Mouse (Mus musculus) CH12.LX (cell line): ENCODE measurements at regions not wholly inside any gene's neighbourhood (a gene's known extent, or its start where the extent isn't known, plus 50 kb on each side); places are given as distances from the start of the nearest gene placed in this dataset.

Experiments
- DNase-seq: peaks from one replicate; pipeline ENCODE4 v3.0.0-alpha.2; 2013; ENCODE audit errors: extremely low read depth
- H3K27ac ChIP-seq: 2 replicates; pipeline ENCODE4 v1.5.1; 2012; ENCODE audit warnings: low read depth, mild to moderate bottlenecking, control low read depth, moderate library complexity; ENCODE audit not compliant: insufficient read depth
- H3K27me3 ChIP-seq: replicated peaks from 2 replicates; pipeline ENCODE3; 2012; ENCODE audit warnings: inconsistent platforms
- H3K36me3 ChIP-seq, 2 experiments: replicated peaks in 1 of 2; 2 replicates each; pipeline versions ENCODE3 to v1.6.1; 2012; ENCODE audit warnings: inconsistent platforms in 1 of 2, low read length in 1 of 2, mild to moderate bottlenecking in 1 of 2, mixed read lengths in 1 of 2, moderate library complexity in 1 of 2; ENCODE audit not compliant: control insufficient read depth in 1 of 2, insufficient read depth in 1 of 2
- H3K4me1 ChIP-seq, 2 experiments: 2 replicates each; pipeline ENCODE4 v1.6.1; 2012; ENCODE audit warnings: inconsistent platforms in 1 of 2, moderate library complexity in 1 of 2; ENCODE audit not compliant: insufficient read depth in 2 of 2, control insufficient read depth in 1 of 2
- H3K4me2 ChIP-seq: 2 replicates; pipeline ENCODE4 v1.6.1; 2012; ENCODE audit warnings: low read depth, mild to moderate bottlenecking, control low read depth; ENCODE audit not compliant: poor library complexity, insufficient read depth, severe bottlenecking
- H3K4me3 ChIP-seq, 3 experiments: fragments of 150-350 bp in 1 of 3; sonication (generic) in 1 of 3; replicated peaks in 1 of 3; 2 replicates each; pipeline versions ENCODE3 to v1.5.1; 2011 to 2012; ENCODE audit warnings: low read depth in 2 of 3, low read length in 2 of 3, mild to moderate bottlenecking in 2 of 3, moderate library complexity in 2 of 3, control low read depth in 1 of 3, improper control_type of control experiment in 1 of 3, inconsistent platforms in 1 of 3, mixed read lengths in 1 of 3; ENCODE audit not compliant: poor library complexity in 1 of 3
- H3K79me2 ChIP-seq: replicated peaks from 2 replicates; pipeline ENCODE4 v1.6.1; 2012; ENCODE audit warnings: mild to moderate bottlenecking, moderate library complexity; ENCODE audit not compliant: control insufficient read depth, poor library complexity, insufficient read depth, severe bottlenecking; ENCODE audit errors: extremely low read depth
- H3K9ac ChIP-seq: 2 replicates; pipeline ENCODE4 v1.6.1; 2012; ENCODE audit warnings: low read depth, mild to moderate bottlenecking, control low read depth, moderate library complexity; ENCODE audit not compliant: insufficient read depth
- H3K9me3 ChIP-seq: replicated peaks from 2 replicates; pipeline ENCODE3; 2012; ENCODE audit warnings: low read length, inconsistent platforms, mixed read lengths
- EP300 ChIP-seq: IDR thresholded peaks from 2 replicates; pipeline ENCODE4 v1.6.1; 2011; ENCODE audit warnings: low read length, improper control_type of control experiment
- GABPA ChIP-seq: IDR thresholded peaks from 2 replicates; pipeline ENCODE4 v1.6.1; 2012; ENCODE audit warnings: low read depth, low read length, improper control_type of control experiment, inconsistent platforms; ENCODE audit not compliant: insufficient replicate concordance
- HCFC1 ChIP-seq: IDR thresholded peaks from 2 replicates; pipeline ENCODE4 v1.6.1; 2012; ENCODE audit warnings: low read depth, mild to moderate bottlenecking, inconsistent platforms, low read length, improper control_type of control experiment
- IRF4 ChIP-seq: IDR thresholded peaks from 2 replicates; pipeline ENCODE4 v1.6.1; 2014; ENCODE audit warnings: low read depth, mild to moderate bottlenecking, inconsistent platforms, low read length, improper control_type of control experiment
- JUN ChIP-seq: IDR thresholded peaks from 2 replicates; pipeline ENCODE4 v1.6.1; 2011; ENCODE audit warnings: low read depth, mild to moderate bottlenecking, low read length, improper control_type of control experiment, moderate library complexity; ENCODE audit not compliant: insufficient read depth
- MAFK ChIP-seq: IDR thresholded peaks from 2 replicates; pipeline ENCODE4 v1.6.1; 2011; ENCODE audit warnings: low read length, improper control_type of control experiment; ENCODE audit not compliant: insufficient replicate concordance
- MXI1 ChIP-seq: IDR thresholded peaks from 2 replicates; pipeline ENCODE4 v1.6.1; 2011; ENCODE audit warnings: mild to moderate bottlenecking, low read depth, low read length, improper control_type of control experiment
- NELFE ChIP-seq: IDR thresholded peaks from 2 replicates; pipeline ENCODE4 v1.6.1; 2011; ENCODE audit warnings: low read depth, low read length, improper control_type of control experiment
- NRF1 ChIP-seq: IDR thresholded peaks from 2 replicates; pipeline ENCODE4 v1.6.1; 2014; ENCODE audit warnings: low read depth, mild to moderate bottlenecking, inconsistent platforms, low read length, improper control_type of control experiment, moderate library complexity
- POLR2A ChIP-seq: IDR thresholded peaks from 2 replicates; pipeline ENCODE4 v1.6.1; 2011; ENCODE audit warnings: low read depth, mild to moderate bottlenecking, improper control_type of control experiment, low read length
- RCOR1 ChIP-seq: conservative IDR thresholded peaks from 2 replicates; pipeline ENCODE4 v1.6.1; 2012; ENCODE audit warnings: low read depth, mild to moderate bottlenecking, inconsistent platforms, low read length, improper control_type of control experiment
- SIN3A ChIP-seq: IDR thresholded peaks from 2 replicates; pipeline ENCODE4 v1.6.1; 2012; ENCODE audit warnings: low read length, improper control_type of control experiment, inconsistent platforms
- ZC3H11A ChIP-seq: IDR thresholded peaks from 2 replicates; pipeline ENCODE4 v1.6.1; 2012; ENCODE audit warnings: low read depth, mild to moderate bottlenecking, inconsistent platforms, low read length, improper control_type of control experiment
- dilution Hi-C: fragments of 300-500 bp; cut with MboI; formaldehyde crosslinking; loops from 2 replicates; pipeline ENCODE4 v1.14.3; 2020; ENCODE audit warnings: low sequenced_read_pairs; ENCODE audit not compliant: extremely low pct_unique_long_range_greater_than_20kb, extremely low pct_ligation_motif_present
- in situ Hi-C: fragments of 300-500 bp; cut with MboI; formaldehyde crosslinking; loops from 3 replicates; pipeline ENCODE4 v1.14.3; 2019; ENCODE audit warnings: low sequenced_read_pairs, low pct_ligation_motif_present, low pct_unique_long_range_greater_than_20kb, mixed read lengths

DNA sequence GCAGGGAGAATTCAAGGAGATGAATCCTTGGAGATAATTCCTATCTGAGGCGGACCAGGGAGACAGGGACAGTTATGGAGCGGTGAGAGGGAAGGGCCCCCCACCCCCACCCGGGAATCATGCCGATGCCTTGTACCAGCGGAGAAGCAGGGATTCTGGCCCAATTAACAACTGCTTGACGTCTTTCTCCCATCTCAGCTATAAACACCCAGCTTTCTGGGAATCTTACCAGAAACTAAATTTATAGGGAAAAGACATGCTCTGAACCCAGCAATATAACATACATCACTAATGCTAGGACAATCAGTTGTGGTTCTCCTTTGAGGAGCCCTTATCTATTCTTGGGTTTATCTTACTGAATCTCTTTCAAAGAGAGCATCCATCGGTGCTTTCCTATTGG is 213.2 kb downstream of the Dusp6 start:
- no peak for TF ChIP-seq POLR2A
- TF ChIP-seq NELFE = no peak
- TF ChIP-seq HCFC1 = no peak
- no peak for TF ChIP-seq GABPA
- no peak for TF ChIP-seq SIN3A
- no peak for TF ChIP-seq IRF4
- TF ChIP-seq RCOR1 = no peak
- TF ChIP-seq, all 38 proteins: peak for 0
- dilution Hi-C loops = no loop called here

GRCm38 (mm10) chr10:99476776-99477175 is 213.7 kb downstream of the Dusp6 start:
- H3K27me3 ChIP-seq = no peaks in the 10 kb centered on the region
- no peaks in the 10 kb centered on the region for H3K36me3 ChIP-seq
- no peaks in the 10 kb centered on the region for H3K9me3 ChIP-seq
- no peak overlapping the region for H3K9ac ChIP-seq
- no peak overlapping the region for H3K4me3 ChIP-seq
- in situ Hi-C loops = no loop called here
- H3K27ac ChIP-seq = no peak overlapping the region
- no peak overlapping the region for H3K4me2 ChIP-seq
- H3K79me2 ChIP-seq = no peaks in the 10 kb centered on the region
- no peaks in the 10 kb centered on the region for H3K4me1 ChIP-seq
- DNase-seq = no peak
- dilution Hi-C loops = no loop called here
- TF ChIP-seq SIN3A (no peak), ZC3H11A (no peak)

More for the DNA sequence above, 213.2 kb downstream of the Dusp6 start:
- Histone ChIP-seq H3K79me2 (no peaks in the 10 kb centered on the region), H3K9ac (no peak overlapping the region), H3K36me3 (no peaks in the 10 kb centered on the region), H3K4me2 (no peak overlapping the region), H3K27ac (no peak overlapping the region), H3K4me3 (no peak overlapping the region), H3K27me3 (no peaks in the 10 kb centered on the region), H3K4me1 (no peaks in the 10 kb centered on the region), H3K9me3 (no peaks in the 10 kb centered on the region)
- DNase-seq = no peak
- in situ Hi-C loops = no loop called here

- no peaks in the 10 kb centered on the region for H3K4me1 ChIP-seq
- dilution Hi-C loops (no loop called here), in situ Hi-C loops (no loop called here)
- H3K9ac ChIP-seq = no peak overlapping the region
- H3K27me3 ChIP-seq = no peaks in the 10 kb centered on the region
- H3K4me3 ChIP-seq = no peak overlapping the region
- no peak for DNase-seq
- no peaks in the 10 kb centered on the region for H3K79me2 ChIP-seq
- H3K36me3 ChIP-seq = no peaks in the 10 kb centered on the region
- no peak overlapping the region for H3K4me2 ChIP-seq
- no peaks in the 10 kb centered on the region for H3K9me3 ChIP-seq
- H3K27ac ChIP-seq = no peak overlapping the region
- TF ChIP-seq NELFE (no peak), MXI1 (no peak), RCOR1 (no peak), GABPA (no peak), ZC3H11A (no peak), JUN (no peak), MAFK (no peak), EP300 (no peak), NRF1 (no peak)
- TF ChIP-seq, all 38 proteins: peak for 0
Observed at GRCm38 (mm10) chr10:99480573-99480972, 217.5 kb downstream of the Dusp6 start.
